Mouse (Mus musculus) embryonic fibroblast, embryonic 13.5 days (primary cell): ENCODE results near the gene Tnn.

ENCODE experiments used
- CTCF ChIP-seq: IDR thresholded peaks from 2 replicates; pipeline ENCODE4 v1.5.1; 2011; ENCODE audit warnings: mild to moderate bottlenecking, control low read depth, low read length, moderate library complexity, borderline replicate concordance; ENCODE audit not compliant: insufficient read depth
- POLR2A ChIP-seq: IDR thresholded peaks from 2 replicates; pipeline ENCODE4 v1.6.1; 2011; ENCODE audit warnings: low read depth, mild to moderate bottlenecking, control low read depth, low read length, moderate library complexity

GRCm38 (mm10) chr1:160045056-160045715 lies 108.2 kb downstream of the Tnn start:
- no peak for TF ChIP-seq POLR2A
- no peak for TF ChIP-seq CTCF
